Mouse (Mus musculus): ENCODE data around the gene Id3. TPM values are rescaled to one million over a fixed set of nuclear protein-coding genes. Genes with fewer than 3 reads are reported as not detected.

Id3 gene
- total RNA-seq, 2 experiments from 2014 or later, result 34.9 to 43.2 TPM

DNA sequence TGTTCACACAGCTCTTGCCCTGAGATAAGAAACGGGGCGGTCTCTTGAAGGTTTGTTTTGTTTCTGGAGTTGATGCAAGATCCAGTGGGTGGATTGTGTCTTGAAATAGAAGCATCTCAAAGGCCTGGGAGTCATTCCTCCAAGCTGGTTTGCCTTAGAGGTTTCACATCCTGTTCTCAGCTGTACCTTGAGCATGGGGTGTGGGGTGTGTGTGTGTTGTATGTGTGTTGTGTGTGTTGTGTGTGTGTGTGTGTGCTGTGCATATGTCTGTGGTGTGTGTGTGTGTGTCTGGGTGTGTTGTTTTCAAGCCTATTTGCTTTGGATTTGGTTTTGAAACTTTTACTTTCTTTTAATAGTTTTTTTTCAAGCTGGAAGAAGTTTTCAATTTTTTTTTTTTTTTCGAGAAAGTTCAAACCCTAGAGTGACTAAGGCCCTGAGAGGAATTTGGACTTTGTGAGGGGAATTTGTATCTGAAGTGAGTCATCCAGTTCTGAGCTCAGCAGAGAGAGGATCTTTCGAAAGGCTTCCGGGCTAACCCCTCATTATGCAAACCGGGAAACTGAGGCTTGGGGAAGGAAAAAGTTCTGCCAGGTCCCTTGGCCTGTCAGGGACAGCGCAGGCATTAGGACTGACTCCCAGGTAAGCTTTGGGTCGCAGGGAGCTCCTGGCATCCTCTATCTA, 20.0 kb upstream of the Id3 start:
- DNase-seq (ENCODE audit: low spot score in 2 of 2), result peak in 1 of 2 experiments; percentile 10

DNA sequence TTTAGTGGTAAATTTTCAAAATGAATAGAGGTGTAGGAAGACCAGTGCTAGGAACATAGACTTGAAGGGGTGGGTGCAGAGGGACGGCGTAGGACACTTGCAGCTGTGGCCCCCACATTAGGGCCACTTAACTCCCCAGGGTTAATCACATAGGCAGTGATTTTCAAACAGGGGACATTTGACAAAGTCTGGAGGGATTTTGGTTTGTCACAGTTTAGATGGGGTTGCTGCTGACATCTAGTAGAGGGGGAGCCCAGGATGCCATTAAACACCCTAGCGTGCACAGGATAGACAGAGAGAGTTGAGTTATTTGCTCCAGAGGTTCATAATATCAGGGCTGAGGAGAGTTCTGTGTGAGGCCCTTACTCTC, 19.5 kb upstream of the Id3 start:
- no peak for DNase-seq (ENCODE audit: low spot score in 2 of 2)

DNA sequence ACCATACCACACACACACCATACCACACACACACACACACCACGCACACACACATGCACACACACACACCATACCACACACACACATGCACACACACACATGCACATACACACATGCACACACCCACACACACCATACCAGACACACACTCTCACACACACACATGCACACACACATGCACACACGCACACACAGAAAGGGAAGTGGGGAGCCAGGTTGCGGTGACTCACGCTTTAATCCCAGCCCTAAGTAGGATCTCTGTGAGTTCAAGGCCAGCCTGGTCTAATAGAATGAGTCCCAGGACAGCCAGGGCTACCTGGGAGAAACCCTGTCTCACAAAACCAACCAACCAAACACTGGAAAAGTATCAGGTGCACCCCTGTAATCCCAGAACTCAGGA, 18.7 kb upstream of the Id3 start:
- DNase-seq (ENCODE audit: low spot score in 2 of 2), result no peak

DNA sequence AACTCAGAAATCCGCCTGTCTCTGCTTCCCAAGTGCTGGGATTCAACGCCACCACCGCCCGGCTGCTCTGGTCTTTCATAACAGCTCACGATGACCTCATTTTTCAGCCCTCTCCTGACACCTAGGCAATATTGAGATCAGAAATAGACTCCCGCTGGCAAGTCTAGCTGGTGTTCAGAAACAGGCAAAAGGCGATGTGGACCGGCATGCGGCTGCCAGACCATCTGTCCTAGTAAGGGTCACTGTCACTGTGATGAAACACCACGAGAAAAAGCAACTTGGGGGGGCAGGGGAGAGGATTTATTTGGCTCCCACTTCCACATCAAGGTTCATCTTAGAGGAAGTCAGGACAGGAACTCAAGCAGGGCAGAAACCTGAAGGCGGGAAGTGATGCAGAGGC, 17.8 kb upstream of the Id3 start:
- DNase-seq (ENCODE audit: low spot score in 2 of 2), result no peak

DNA sequence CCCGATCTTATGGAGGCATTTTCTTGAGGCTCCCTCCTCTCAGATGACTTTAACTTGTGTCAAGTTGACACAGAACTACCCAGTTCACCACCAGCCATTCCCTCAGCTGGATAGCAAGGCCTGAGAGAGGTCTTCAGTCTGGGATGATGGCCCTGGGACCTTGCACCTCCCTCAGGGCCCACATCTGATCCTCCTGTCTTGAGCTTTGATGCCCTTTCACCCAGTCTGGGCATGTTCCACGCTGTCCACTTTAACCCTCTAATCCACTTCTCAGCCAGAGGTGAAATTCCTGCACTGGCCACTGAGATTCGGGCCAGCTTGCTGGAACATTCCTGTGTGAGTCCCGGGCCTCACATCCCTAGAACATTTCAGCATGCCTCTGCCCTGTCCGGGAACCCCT, 17.3 kb upstream of the Id3 start:
- no peak for DNase-seq (ENCODE audit: low spot score in 2 of 2)

DNA sequence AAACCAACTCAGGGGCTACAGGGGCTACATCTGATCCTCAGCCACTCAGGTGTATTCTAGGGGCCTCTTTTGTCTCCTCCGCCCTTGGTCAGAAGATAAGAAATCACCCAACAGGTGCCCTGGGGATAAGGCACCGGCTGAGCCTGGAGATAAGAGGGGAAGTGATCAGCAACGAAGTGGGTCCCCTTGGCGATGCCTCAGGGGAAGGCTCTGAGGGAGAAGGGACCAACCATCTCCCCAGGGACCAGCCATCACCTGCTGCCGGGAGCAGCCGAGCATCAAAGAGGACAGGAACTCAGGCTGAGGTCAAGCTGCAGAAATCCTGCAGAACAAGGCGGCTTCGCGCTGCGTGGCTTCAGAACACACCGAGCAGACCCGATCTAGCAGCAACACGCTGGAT, 15.6 kb upstream of the Id3 start:
- no peak for DNase-seq (ENCODE audit: low spot score in 2 of 2)

DNA sequence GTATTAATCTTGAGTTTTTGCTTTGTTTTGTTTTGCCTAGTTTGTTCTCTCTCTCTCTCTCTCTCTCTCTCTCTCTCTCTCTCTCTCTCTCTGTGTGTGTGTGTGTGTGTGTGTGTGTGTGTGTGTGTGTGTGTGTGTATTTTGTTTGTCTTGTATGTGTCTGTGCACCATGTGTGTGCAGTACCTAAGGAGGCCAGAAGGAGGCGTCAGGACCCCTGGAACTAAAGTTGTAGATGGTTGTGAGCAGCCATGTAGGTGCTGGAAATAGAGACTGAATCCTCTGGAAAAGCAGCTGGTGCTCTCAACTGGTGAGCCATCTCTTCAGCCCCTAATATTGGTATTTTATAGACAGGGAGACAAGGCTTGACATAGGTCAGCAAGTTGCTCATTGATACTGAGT, 13.5 kb upstream of the Id3 start:
- DNase-seq (ENCODE audit: low spot score in 2 of 2), result no peak

DNA sequence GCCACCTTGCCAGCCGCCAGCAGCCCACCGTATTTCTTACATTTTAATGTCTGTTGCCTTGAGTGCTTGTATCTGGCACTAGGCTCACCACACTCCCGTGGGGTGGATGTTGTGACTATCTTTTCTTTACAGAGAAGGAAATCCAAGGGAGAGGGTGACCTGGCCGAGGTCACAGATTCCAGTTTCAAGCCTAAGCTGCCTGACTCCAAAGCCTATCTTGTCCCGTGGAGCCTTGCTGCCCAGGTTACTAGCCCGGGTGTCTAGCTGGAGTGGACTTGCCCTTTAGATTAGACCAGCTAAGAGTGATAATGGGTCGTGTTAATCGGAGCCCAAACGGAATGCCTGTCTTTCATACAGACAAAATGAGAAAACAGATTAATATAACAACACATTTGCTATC, 9.5 kb upstream of the Id3 start:
- no peak for DNase-seq (ENCODE audit: low spot score in 2 of 2)

DNA sequence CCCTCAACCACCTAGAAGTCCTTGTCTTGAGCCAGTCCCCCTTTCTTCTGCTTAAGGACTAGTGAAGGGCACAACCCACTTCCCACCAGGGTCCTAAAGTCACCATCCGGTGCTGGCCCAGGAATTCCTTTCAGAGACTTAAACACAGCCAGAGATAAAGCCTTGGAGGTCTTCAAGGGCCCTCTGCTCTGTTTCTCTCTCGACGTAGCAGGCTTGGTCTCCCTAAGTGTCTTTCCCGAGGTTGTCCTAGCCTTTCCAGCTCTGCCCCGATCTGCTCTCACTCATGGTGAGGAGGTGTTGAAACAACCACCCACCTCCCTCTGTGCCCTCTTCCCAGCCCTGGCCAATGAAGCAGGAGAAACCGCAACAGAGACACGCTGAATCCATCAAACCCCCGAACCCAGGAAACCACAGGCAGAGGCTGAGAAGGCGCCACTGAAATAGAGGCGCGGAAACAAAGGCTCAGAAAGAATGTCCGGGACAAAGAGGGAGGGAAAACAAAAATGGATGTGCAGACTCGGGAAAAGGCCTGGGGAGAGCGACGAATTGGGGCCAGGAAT, 8.8 kb upstream of the Id3 start:
- no peak for DNase-seq (ENCODE audit: low spot score in 2 of 2)

DNA sequence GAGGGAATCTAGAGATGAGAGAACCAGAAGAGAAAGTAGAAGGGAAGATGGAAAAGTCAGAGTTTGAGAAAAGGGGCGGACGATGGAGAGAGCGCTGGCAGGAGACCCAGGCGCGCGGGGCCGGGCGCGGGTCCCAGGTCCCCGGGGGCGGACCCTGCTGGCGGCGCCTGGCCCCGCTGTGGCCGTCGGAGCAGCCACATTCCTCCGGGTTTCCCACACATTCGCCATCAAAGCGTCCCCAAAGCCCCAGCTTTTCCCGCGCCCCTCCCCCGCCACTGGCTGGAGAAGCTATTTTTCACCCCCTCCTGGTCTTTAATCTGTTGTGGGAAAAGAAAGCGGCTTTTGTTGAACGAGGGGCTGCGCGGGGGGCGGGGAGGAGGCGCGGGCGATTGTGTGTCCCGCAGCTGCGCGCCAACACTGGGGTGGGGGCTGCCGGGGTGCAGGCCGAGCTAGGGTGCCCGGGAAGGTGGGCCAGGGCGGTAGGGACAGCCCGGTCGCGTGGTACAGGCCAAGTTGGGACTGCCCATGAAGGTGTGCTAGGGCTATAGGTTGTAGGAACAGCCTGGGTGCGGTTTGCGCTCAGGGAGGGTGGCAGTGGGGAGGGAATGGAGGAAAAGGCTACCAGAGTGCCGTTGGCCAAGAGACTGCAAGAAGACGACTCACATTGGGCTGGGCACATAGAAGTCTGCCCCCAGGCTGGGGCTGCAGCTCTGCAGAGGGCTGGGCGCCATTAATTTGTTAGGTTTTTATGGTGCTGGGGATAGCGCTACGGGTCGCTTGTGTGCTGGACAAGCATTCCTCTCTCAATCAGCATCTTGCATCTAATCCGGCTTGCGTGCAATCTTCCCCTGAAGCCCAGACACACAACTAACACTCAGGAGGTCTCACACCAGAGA, 8.1 kb upstream of the Id3 start:
- peak; percentile 23 to 39 for DNase-seq (ENCODE audit: low spot score in 2 of 2)

DNA sequence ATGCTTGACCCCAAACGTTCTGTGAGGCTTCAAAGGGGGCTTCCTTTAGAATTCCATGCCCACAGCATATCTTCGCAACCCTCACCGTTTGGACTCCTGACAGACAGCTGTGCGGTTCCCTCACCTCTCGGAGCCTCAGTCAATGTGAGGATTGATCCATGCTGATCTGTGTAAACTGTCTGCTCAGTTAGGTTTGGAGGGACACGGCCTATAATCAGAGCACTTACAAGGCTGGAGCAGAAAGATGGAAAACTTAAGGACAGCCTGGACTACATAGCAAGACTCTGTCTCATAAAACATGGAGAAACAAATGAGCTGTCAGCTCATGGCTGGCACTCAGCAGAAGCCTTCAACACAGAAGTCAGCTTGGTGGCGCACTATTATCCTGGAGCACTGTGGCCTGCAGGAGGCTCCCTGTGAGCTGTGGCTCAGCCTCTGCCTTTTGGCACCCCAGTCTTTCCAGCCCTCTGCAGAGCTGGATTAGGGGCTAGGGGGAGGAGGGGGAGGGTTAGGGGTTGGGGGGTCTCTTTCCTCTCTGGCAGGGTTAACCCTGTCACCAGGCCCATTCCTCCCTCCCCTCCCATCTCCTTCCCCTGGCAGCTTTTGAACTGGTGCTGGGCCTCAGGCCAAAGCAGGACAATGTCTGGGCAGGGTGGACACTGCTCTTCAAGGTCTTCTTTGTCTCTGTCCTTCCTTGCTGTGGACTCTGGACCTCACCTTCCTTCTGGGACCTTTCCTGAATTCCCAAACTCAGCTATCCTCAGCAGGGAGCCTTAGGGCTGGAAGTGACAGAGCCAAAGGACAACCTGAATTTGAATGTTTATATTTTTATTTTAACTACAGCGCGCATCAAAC, 7.2 kb upstream of the Id3 start:
- no peak for DNase-seq (ENCODE audit: low spot score in 2 of 2)

DNA sequence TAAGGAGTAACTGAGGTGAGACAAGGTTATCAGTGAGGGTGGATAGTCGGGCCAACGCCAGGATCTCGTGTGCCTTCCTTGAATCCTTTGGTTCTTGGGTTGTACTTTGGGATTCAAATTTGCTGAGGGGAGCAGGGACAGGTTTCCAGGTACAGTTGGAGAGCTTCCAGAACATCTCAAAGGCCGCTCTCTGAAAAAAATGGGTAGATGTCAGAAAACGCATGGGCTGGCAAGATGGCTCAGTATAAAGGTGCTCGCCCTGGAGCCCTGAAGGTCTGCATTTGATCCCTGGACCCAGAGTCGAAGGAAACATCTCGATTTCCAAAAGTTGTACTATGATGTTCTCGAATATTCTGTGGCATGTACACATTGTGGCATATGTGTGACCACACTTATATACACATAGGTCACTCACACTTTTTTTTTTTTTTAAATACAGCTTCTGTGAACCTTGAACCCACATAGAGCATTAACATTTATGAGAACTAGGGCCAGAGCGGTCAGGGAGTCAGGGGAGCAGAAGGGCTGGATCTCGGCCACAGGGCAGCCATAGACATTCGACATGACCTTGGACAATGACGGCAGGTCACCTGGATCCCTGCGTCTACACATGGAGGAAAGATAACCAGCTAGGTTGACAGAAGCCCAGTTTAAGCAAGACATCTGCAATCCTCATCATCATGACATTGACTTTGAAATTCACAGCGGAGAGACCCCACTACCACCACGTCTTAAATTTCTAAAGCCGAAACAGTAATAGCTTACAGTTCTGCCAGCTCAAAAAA, 3.8 kb upstream of the Id3 start:
- no peak for DNase-seq (ENCODE audit: low spot score in 2 of 2)

DNA sequence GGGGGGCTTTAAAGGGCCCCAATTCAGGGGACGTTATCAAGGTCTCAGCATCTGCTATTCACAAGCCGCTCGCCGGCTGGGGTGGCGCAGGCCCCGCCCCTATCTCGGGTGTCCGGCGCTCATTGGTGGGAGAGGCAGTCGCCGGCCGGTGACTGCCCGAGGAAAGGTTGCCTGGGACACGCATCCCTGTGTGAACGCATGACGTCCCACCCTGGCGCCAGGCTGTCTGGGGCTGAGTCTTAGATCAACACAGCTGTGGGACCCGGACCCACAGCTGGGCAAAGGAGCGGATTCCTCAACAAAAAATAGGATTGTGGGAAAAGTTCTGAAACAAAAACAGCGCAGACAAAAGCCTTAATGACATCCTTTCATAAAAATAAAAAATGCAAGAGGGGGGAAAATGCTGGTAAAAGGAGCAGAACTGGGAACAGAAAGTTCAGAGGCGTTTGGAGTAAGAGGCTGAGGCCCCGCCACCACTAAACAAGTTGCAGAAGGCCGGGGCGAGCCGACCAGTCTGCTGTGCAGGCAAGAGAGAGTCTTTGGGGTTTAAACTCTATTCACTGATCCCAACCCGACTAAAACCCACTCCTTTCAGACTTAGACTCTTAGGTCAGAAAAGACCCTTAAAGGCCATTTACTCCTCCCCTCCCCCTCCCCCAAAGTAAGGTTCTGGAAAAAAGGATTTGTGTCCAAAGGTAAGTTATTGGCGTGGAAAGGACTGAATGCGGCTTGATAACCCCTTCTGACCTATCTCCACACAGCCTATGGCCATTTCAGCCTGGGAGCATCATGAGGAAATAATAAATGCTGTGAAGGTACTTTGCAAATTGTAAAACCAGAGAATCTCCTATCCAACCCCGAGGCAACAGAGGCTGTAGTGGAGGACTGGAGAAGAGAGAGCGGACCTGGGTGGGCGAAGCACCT, 2.7 kb upstream of the Id3 start:
- peak; percentile 73 to 77 for DNase-seq (ENCODE audit: low spot score in 2 of 2)

DNA sequence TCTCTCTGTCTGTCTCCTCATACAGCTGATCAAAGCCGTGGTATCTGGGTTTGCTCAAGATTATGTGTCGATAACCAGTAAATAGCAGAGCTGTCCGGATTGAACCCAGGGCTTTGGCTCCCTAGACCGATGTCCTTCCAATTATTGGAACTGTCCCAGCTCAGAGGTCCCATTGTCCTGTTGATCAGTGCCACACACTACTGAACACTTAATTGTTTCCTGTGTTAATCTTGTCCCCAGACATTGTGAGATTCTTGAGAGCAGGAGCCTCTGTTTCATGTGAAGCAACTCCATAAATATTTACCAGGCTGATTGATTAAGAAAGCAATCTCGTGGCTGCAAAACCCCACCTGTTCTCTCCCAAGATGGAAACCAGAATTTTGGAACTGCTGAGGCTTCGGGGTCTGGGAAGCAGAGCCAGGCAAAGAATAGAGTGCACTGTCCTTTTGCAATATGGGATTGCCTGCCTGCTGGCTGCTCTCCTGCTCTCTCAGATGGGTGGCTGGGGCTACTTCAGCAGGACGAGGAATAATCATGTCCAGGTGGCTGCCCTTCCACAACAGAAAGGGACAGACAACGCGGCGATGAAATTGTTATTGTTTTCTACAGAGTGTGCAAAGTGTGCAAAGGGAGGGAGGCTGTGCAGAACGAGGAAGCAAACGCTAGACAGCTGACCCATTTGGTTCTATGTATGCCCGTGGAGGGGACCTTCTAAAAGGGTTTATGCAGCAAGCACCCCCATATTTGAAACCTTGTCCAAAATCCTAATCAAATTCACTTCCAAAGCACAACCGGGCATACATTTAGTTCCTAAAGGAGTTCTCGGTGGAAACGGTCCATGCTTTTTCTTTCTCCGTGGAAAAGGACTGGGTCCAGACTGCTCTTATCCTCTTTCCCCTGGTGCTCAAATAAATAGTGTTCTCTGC, 767 bp upstream of the Id3 start:
- DNase-seq (ENCODE audit: low spot score in 2 of 2), result no peak

DNA sequence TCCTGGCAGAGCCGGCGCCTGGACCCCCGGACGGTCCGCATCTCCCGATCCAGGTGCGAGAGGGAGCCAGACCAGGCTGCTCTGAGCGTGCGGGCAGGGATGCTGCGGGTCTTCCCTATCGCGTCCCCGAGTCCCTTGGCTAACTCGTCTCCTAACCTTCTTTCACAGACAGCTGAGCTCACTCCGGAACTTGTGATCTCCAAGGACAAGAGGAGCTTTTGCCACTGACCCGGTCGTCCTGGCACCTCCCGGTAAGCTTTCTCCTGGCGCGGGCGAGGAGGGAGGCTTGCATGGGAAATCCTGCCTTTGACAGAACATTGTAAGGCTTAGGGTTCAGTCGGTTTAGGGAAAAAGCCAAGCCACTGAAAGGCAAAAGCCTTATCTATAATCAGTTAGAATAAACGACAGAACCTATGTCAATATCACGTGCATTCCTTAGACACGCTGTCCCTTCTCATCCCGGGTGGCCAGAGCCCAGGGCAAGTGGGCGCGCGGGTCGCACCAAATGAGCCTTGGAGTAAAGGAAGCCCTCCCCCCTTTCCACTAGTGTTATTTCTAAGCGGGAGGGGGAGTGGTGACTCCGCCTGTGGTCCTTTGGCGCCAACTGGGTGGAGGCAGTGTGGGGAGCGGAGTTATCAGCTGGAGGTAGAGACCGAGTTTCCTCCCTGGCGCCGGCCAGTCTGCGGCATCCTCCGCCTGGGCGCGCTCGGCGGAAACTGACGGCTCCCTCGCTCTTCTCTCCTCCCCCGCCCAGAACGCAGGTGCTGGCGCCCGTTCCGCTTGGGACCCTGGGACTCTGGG, 1.0 kb downstream of the Id3 start:
- DNase-seq (ENCODE audit: low spot score in 2 of 2), result peak in 1 of 2 experiments; percentile 17

DNA sequence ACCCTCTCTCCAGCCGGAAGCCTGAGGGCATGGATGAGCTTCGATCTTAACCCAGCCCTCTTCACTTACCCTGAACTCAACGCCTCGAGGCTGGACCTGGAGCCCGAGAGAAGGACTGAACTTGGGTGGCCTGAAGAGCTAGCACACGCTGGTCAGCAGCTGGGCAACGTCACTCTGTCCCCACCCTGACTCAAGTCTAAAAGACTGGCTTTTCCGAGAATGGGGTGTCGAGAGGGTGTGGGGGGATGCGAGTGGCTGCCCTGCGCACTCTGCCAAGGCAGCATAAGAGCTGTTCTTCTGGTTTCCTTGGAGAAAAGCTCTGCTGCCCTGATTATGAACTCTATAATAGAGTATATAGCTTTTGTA, 1.6 kb downstream of the Id3 start:
- no peak for DNase-seq (ENCODE audit: low spot score in 2 of 2)

DNA sequence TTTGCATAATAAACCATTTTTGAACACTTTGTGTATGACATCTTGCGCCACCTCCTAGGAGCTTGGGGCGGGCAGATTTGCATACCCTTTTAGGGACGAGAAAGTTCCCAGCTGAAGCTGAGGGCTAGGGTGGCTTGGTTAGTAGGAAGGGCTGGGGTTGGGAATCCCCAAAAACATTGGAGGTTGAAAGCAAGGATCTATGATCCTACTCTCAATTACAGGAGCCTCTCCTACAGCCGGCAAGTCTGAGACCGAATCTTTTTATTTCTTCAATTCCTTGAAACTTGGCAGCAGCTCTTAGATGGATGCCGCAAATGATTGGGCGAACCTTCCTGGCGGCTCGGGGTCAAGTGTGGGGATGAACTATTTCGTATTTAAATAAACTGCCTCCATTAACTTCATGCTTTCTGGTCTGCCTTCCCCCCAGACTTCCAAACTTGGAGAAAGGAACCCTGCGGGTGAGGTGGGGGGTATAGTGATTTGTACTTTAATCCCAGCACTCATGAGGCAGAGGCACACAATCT, 2.1 kb downstream of the Id3 start:
- DNase-seq (ENCODE audit: low spot score in 2 of 2), result no peak

Data from left cerebral cortex, adult 18-20 months (tissue).